Mouse (Mus musculus): ENCODE results near the gene Kdm4c. TPM values are rescaled to one million over a fixed set of nuclear protein-coding genes. Genes with fewer than 3 reads are reported as not detected.
A peak's percentile ranks its signal among the peaks of the same experiment; 100 is the strongest.
"Not testable (repeated sequence)": the region's sequence is repeated elsewhere in the genome, so short reads cannot be mapped to it uniquely, and the experiment has no call there.

Kdm4c gene
- 9.6 and 12.3 TPM in 2 replicates for polyA plus RNA-seq (2012; rRNA removed)

DNA sequence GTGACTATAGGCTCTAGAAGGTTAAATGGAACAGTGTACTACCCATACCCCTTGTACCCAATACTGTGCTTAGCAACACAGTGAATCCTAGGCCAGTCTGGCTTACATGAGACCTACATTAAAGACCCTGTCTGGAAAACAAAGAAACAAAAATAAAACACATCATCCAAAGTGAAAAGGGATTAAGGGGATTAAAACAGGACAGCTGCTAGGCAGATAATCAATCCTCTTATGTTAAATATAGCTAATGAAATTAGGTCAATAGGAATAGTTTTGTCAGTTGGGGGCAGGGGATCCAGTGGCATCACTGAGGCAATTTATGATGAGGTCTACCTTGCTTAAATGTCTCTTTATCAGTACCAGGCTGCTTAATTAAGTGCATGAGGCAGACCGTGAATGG lies at the start of gene Kdm4c:
Kdm4c (plus strand) TSS at position 322 of the 400 bp plus-strand sequence.
- DNase-seq (ENCODE audit: low read depth) = no peak

DNA sequence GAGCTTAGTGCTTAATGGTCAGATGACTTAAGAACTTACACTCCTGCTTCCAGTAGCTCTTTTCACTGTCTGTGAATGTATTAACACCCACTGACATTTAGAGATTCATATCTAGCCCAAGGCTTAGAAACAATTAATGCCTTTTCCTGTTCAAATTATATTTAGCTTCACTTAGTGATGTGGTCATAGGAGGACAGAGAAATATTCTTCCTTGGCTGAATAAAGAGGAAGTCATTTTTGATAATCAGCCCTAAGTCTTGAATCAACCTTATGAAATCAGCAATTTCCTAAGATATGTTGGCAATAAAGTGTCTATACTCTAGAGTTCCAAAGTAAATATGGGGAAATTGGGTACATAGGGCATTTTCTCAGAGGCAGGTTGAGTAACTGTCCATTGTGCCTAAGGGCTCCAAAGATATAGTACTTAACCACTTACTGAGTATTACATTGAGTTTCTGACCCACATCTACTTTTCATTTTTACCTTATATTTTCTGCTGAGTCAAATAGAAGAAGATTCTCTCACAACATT lies 41.0 kb upstream of the Kdm4c start:
- TF ChIP-seq POLR2A (IDR thresholded peaks at IDR 0.05; ENCODE audit: borderline replicate concordance, extremely low read depth, insufficient read depth, insufficient read length, poor library complexity, severe bottlenecking) = no peak
- no peak for DNase-seq (ENCODE audit: low read depth)

More for the DNA sequence above, at the start of gene Kdm4c:
- TF ChIP-seq CTCF (IDR thresholded peaks at IDR 0.05; ENCODE audit: borderline replicate concordance, extremely low read depth, insufficient read depth, insufficient read length) (no peak), POLR2A (IDR thresholded peaks at IDR 0.05; ENCODE audit: borderline replicate concordance, extremely low read depth, insufficient read depth, insufficient read length, poor library complexity, severe bottlenecking) (no peak)

DNA sequence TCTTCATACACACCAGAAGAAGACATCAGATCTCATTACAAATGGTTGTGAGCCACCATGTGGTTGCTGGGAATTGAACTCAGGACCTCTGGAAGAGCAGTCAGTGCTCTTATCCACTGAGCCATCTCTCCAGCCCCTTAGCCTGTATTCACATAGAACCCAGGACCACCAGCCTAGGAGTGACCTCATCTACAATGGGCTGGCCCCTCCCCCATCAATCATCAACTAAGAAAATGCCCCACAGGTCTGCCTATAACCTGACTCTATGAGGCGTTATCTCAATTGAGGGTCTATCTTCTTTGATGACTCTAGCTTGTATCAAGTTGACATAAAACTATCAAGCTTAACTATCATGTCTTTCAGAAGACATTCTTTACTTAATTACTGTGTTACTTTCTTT lies 20.5 kb upstream of the Kdm4c start:
- not testable (repeated sequence) for DNase-seq (ENCODE audit: low read depth)

DNA sequence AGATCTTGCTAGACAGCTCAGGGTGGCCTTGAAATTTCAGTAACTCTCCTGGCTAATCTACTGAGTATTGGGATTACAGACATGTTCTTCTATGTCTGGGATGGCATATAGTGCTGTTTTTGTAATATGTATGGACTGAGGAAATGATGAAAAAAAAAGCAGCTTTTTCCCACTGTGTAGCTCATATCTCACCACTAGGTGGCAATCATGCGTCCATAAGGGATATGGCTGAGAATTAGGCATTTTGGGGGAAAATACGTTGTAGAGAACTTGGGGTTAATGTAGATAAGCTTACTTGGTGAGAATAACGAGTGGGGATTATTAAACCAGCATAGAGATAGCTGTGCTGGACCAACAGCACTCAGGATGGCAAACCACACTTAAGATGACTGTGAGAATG lies 19.9 kb upstream of the Kdm4c start:
- TF ChIP-seq POLR2A (IDR thresholded peaks at IDR 0.05; ENCODE audit: borderline replicate concordance, extremely low read depth, insufficient read depth, insufficient read length, poor library complexity, severe bottlenecking) = no peak
- TF ChIP-seq CTCF (IDR thresholded peaks at IDR 0.05; ENCODE audit: borderline replicate concordance, extremely low read depth, insufficient read depth, insufficient read length) = peak; percentile 43; the same call in 1 of the 2 replicates
- DNase-seq (ENCODE audit: low read depth) = peak; percentile 28

DNA sequence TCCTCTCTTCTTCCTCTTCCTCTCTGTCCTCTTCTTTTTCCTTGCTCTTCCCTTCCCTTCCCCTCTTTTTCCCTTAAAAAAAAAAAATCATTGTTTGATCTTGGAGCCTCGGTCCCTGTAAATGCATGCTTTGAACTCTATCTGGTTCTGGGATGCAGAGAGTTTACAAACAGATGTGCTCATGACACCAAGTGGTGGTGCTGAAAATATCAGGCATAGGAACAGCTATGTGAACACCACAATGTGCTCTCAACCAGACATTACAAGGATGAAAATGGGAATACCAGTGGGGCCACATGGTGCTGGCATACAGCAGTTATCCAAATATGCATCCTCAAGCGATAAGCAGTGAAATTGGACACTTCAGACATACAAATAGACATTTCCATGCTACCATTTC lies 18.1 kb upstream of the Kdm4c start:
- no peak for TF ChIP-seq CTCF (IDR thresholded peaks at IDR 0.05; ENCODE audit: borderline replicate concordance, extremely low read depth, insufficient read depth, insufficient read length)
- no peak for TF ChIP-seq POLR2A (IDR thresholded peaks at IDR 0.05; ENCODE audit: borderline replicate concordance, extremely low read depth, insufficient read depth, insufficient read length, poor library complexity, severe bottlenecking)
- peak; percentile 13 for DNase-seq (ENCODE audit: low read depth)

DNA sequence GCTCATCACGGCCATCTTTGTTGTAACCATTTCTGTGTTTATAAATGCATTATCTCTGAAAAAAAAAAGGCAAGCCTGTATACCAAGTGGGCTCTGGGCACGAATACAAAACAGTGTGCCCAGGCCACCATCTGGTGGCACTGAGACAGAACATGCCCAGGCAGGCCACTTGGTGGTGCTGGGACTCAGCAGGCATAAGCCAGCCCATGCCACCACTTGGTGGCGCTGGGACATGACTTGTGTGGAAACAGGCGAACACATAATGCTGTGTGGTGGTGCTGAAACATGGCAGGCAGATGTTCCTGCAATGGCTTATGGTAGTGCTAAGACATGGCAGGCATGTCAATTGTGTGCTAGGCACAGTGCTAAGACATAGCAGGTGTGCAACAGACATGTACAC lies 11.3 kb upstream of the Kdm4c start:
- DNase-seq (ENCODE audit: low read depth) = peak; percentile 29
- TF ChIP-seq CTCF (IDR thresholded peaks at IDR 0.05; ENCODE audit: borderline replicate concordance, extremely low read depth, insufficient read depth, insufficient read length) = peak; percentile 26; the same call in 1 of the 2 replicates
- no peak for TF ChIP-seq POLR2A (IDR thresholded peaks at IDR 0.05; ENCODE audit: borderline replicate concordance, extremely low read depth, insufficient read depth, insufficient read length, poor library complexity, severe bottlenecking)

DNA sequence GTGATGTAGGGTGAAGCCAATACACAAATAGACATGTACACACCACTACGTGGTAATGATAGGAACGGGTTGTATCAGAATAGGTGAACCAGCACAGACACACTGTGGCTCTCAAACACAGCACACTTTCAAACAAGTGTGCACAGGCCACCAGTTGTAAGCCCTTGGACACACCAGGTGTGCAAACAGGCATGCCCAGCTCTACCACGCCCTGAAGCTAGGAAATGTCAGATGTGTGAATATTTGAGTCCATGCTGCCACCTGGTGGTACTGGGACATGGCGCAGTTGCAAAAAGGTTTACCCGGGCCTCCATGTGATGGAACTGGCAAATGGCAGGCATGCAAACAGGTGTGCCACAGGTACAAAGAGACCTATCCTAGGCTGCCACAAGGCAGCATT lies 10.9 kb upstream of the Kdm4c start:
- peak; percentile 57 for DNase-seq (ENCODE audit: low read depth)
- TF ChIP-seq CTCF (IDR thresholded peaks at IDR 0.05; ENCODE audit: borderline replicate concordance, extremely low read depth, insufficient read depth, insufficient read length) (peak; percentile 67; the same call in 1 of the 2 replicates), POLR2A (IDR thresholded peaks at IDR 0.05; ENCODE audit: borderline replicate concordance, extremely low read depth, insufficient read depth, insufficient read length, poor library complexity, severe bottlenecking) (no peak)

DNA sequence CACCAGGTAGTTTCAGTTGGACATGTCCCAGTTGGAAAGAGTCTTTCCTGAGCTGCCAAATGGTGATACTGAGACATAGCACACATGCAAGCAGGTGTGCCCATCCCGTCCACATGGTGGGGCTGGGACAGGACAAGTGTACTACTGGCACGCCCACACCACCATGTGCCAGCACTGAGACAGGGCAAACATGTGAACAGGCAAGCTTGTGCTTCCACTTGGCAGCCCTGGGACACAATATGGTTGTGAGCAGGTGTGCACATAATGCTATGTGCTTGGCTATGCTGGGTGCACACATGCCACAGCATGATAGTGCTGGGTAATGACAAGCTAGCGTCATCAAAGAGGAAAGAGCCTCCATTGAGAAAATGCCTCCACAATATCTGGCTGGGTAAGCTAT lies 8.8 kb upstream of the Kdm4c start:
- TF ChIP-seq POLR2A (IDR thresholded peaks at IDR 0.05; ENCODE audit: borderline replicate concordance, extremely low read depth, insufficient read depth, insufficient read length, poor library complexity, severe bottlenecking) (no peak), CTCF (IDR thresholded peaks at IDR 0.05; ENCODE audit: borderline replicate concordance, extremely low read depth, insufficient read depth, insufficient read length) (no peak)
- DNase-seq (ENCODE audit: low read depth) = peak; percentile 38

DNA sequence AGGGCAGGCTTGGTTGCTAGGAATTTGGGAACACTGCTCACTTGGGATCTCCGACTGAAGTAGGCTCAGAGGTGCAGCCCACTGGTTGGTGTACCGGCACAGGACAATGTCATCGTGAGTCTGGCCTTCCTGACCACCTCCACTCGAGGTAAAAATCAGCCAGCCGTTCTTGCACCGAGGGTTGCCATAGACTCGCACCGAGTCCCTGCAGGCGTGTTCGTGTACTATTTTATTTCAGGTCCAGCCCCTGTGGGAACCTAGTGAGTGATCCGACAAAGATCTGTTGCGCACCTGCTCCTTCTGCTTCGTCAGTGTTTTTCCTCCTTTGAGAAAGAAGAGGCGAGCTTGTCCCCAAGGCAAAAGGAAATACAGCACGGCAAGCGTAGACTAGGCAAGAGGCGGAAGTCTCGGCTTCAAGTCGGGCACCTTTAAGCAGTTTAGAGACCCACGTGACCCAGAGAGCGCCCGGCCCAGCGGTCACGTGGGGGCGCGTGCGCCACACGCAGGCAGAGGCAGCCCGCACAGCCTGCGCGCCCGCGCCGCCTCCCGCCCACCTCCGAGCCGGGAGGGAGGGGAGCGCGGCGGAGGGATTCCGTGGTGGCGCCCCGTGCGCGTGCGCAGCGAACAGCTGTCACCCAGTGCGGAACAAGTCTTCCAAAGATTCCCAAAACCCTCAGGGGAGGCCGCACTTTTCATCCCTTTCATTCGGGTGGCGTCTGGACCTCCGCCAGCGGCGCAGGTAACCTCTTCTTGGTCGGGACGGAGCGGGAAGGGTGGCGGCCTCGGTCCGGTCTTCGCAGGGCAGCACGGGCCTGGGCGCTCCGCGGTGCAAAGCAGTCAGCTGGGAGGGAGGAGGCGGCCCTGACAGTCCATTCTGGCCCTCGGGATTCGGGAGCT lies 9.3 kb downstream of the Kdm4c start:
- TF ChIP-seq CTCF (IDR thresholded peaks at IDR 0.05; ENCODE audit: borderline replicate concordance, extremely low read depth, insufficient read depth, insufficient read length) (no peak), POLR2A (IDR thresholded peaks at IDR 0.05; ENCODE audit: borderline replicate concordance, extremely low read depth, insufficient read depth, insufficient read length, poor library complexity, severe bottlenecking) (peak; percentile 48; the same call in 1 of the 2 replicates)
- DNase-seq (ENCODE audit: low read depth) = peak; percentile 99

DNA sequence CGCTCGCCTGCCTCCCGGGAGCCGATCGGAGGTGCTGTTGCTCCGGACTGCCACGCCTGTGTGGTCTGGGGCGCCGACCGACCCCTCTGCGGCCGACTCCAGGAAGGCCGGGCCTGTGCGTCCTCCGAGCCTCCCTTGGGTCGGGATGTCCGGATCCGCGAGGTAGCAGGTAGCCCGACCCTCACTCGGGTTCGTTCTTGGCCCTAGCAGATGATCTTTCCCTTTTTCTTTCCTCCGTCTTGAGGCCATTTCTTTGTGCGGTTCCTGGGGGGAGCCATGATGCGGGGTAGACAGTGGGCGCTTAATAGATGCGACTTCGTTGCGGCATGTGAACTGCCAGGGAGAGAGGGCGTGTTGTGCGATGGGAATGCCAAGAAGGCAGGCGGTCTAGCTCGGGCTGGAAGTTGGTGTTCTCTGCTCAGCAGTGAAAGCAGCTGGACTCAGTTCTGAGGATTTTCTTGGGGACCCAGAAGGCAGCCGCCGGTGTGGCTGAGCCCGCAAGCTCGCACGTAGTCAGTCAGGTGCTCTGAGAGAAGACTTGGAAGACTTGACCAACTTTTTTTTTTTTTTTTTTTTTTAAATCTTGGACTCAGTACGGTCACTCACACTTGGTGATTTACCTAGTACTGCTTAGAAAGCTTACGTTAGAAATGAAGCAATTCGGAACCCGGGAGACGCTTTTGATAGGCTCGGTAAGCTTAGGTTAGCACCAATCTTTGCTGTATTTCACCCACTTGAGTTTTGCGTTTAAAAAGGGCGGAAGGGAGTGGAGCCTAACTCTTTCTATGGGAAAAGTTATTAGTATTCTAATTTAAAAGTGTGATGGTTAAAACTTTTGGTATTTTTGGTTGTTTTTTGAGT lies 10.2 kb downstream of the Kdm4c start:
- TF ChIP-seq CTCF (IDR thresholded peaks at IDR 0.05; ENCODE audit: borderline replicate concordance, extremely low read depth, insufficient read depth, insufficient read length) = no peak
- TF ChIP-seq POLR2A (IDR thresholded peaks at IDR 0.05; ENCODE audit: borderline replicate concordance, extremely low read depth, insufficient read depth, insufficient read length, poor library complexity, severe bottlenecking) = no peak
- DNase-seq (ENCODE audit: low read depth) = peak; percentile 84

DNA sequence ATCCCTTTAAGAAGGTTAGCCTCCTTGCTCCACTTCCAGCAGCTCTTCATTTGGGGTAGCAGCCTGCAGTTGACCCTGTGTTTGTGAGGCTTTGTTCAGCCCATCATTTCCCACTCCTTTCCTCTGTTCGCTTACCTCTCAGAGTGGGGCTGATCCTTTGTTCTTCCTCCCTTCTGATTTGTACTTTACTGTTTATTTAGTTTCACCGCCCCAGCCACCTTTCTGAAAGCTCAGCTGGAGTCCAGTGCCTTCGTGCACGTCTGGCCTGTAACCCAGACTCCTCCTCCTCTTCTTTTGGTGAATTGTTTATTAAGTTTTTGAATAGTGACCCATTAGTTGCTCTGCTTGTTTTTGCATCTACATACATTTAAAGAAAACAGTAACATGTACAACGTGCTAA lies 15.6 kb downstream of the Kdm4c start:
- TF ChIP-seq CTCF (IDR thresholded peaks at IDR 0.05; ENCODE audit: borderline replicate concordance, extremely low read depth, insufficient read depth, insufficient read length) (no peak), POLR2A (IDR thresholded peaks at IDR 0.05; ENCODE audit: borderline replicate concordance, extremely low read depth, insufficient read depth, insufficient read length, poor library complexity, severe bottlenecking) (no peak)
- no peak for DNase-seq (ENCODE audit: low read depth)
